Mouse (Mus musculus): Measurements from ENCODE around the gene Sema6c. TPM values are rescaled to one million over a fixed set of nuclear protein-coding genes. Genes with fewer than 3 reads are reported as not detected.
"Not testable (repeated sequence)": the region's sequence is repeated elsewhere in the genome, so short reads cannot be mapped to it uniquely, and the experiment has no call there.

Sema6c gene
- polyA plus RNA-seq, 1 experiment from 2014 or later = 0.35 TPM

- 46% methylated on average over 11 of the region's 11 CpGs for WGBS (ENCODE audit: insufficient replicate concordance)
- Histone ChIP-seq H3K9me3 (replicated peaks) (no peaks in the 10 kb centered on the region), H3K4me1 (replicated peaks) (peaks cover 30% of the 10 kb centered on the region), H3K27ac (peak overlapping the region; percentile 83), H3K4me2 (peak overlapping the region; percentile 89), H3K36me3 (peaks cover 23% of the 10 kb centered on the region), H3K27me3 (no peaks in the 10 kb centered on the region), H3K4me3 (replicated peaks) (peak overlapping the region; percentile 81), H3K9ac (peak overlapping the region; percentile 85)
- ATAC-seq (ENCODE audit: low read depth) (peak; percentile 2; the same call in 1 of the 2 replicates), DNase-seq (no peak)
Measured at GRCm38 (mm10) chr3:95133176-95133575, 27.1 kb upstream of the Sema6c start.

DNA sequence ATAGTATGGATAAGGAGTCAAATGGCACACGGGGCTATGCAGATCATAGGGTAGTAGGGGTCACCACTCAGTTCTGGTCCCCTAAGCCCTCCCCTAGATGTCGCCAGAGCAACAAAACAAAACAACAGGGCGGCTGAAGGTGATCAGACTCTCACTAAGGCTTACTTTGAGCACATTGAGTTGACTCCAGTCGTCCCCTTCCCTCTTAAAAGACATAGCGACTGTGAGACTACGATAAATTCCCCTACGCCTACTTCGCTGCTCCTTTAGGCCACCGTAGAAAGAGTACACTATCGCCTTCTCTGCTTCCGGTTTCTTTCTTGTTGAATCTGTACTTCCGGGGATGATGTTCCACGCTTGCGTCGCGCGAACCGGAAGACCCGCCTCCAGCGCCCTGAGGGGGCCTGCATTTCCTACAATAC is 26.6 kb upstream of the Sema6c start, which contains the start of the genes Scnm1 and Lysmd1:
Gene Scnm1 (minus strand): TSS at position 332 of the 422 bp plus-strand sequence.
Gene Lysmd1 (plus strand): TSS at position 409 of the 422 bp plus-strand sequence.
- no peaks in the 10 kb centered on the region for H3K9me3 ChIP-seq (replicated peaks)
- DNase-seq (peak; percentile 90), ATAC-seq (ENCODE audit: low read depth) (peak; percentile 92)
- peak within 1 kb of the TSS; percentile 89 for H3K4me2 ChIP-seq
- H3K4me1 ChIP-seq (replicated peaks) = peaks cover 30% of the 10 kb centered on the region
- H3K36me3 ChIP-seq = peaks cover 24% of the 10 kb centered on the region
- no peaks in the 10 kb centered on the region for H3K27me3 ChIP-seq
- peak within 1 kb of the TSS; percentile 83 for H3K27ac ChIP-seq
- WGBS (ENCODE audit: insufficient replicate concordance) = under 1% methylated on average over 20 of the region's 20 CpGs
- H3K9ac ChIP-seq = peak within 1 kb of the TSS; percentile 85
- H3K4me3 ChIP-seq (replicated peaks) = peak within 1 kb of the TSS; percentile 81

DNA sequence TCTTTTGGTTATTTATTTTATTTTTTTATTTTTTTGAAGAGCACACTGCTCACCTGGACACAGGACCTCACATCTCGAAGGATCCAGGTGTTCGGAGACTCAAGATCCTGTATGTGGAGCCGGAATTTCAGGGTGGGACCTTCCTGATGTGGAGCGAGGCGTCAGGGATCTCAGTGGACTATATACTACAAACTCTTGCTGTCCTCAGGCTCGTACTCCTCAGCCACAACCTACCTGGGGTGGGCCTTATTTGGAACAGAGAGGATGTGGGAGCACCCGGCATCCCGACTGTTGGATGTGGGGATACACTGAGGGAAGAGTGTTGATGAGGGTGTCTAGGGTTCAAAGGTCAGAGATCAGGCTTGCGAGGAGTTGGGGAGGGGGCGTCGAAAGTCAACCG is 26.1 kb upstream of the Sema6c start:
- no CpG with 5 or more reads among the region's 12 CpGs for WGBS (ENCODE audit: insufficient replicate concordance)

GRCm38 (mm10) chr3:95135023-95135422 is 25.2 kb upstream of the Sema6c start:
- H3K4me1 ChIP-seq (replicated peaks) = peaks cover 36% of the 10 kb centered on the region
- H3K4me2 ChIP-seq = peak overlapping the region; percentile 78
- H3K9me3 ChIP-seq (replicated peaks) = no peaks in the 10 kb centered on the region
- peak overlapping the region; percentile 61 for H3K27ac ChIP-seq
- H3K4me3 ChIP-seq (replicated peaks) = peak overlapping the region; percentile 61
- peaks cover 16% of the 10 kb centered on the region for H3K36me3 ChIP-seq
- ATAC-seq (ENCODE audit: low read depth) (peak; percentile 37), DNase-seq (peak; percentile 58)
- peak overlapping the region; percentile 67 for H3K9ac ChIP-seq
- H3K27me3 ChIP-seq = no peaks in the 10 kb centered on the region
- 5% methylated on average over 6 of the region's 6 CpGs for WGBS (ENCODE audit: insufficient replicate concordance)

More for the DNA sequence above, 26.1 kb upstream of the Sema6c start:
- H3K27ac ChIP-seq; DNase-seq; H3K4me2 ChIP-seq; H3K27me3 ChIP-seq; H3K9ac ChIP-seq; H3K9me3 ChIP-seq (replicated peaks): not testable (repeated sequence)
- Histone ChIP-seq H3K4me3 (replicated peaks) (peak overlapping the region; percentile 81; the same call in 1 of the 2 replicates), H3K4me1 (replicated peaks) (peaks cover 30% of the 10 kb centered on the region), H3K36me3 (peaks cover 20% of the 10 kb centered on the region)
- peak; percentile 62 for ATAC-seq (ENCODE audit: low read depth)

GRCm38 (mm10) chr3:95135433-95136052 is 24.7 kb upstream of the Sema6c start:
- peak overlapping the region; percentile 78 for H3K4me2 ChIP-seq
- peak overlapping the region; percentile 61 for H3K4me3 ChIP-seq (replicated peaks)
- H3K9ac ChIP-seq = peak overlapping the region; percentile 67
- no peaks in the 10 kb centered on the region for H3K9me3 ChIP-seq (replicated peaks)
- 33% methylated on average over 7 of the region's 7 CpGs for WGBS (ENCODE audit: insufficient replicate concordance)
- H3K4me1 ChIP-seq (replicated peaks) = peaks cover 41% of the 10 kb centered on the region
- H3K27me3 ChIP-seq = no peaks in the 10 kb centered on the region
- H3K27ac ChIP-seq = peak overlapping the region; percentile 61
- DNase-seq (no peak), ATAC-seq (ENCODE audit: low read depth) (no peak)
- H3K36me3 ChIP-seq = peaks cover 20% of the 10 kb centered on the region

GRCm38 (mm10) chr3:95136336-95136735 is 23.9 kb upstream of the Sema6c start:
- H3K4me1 ChIP-seq (replicated peaks) = peaks cover 43% of the 10 kb centered on the region
- H3K4me2 ChIP-seq = peak overlapping the region; percentile 78
- ATAC-seq (ENCODE audit: low read depth) = no peak
- H3K9me3 ChIP-seq (replicated peaks) = no peaks in the 10 kb centered on the region
- H3K36me3 ChIP-seq = peaks cover 23% of the 10 kb centered on the region
- H3K27ac ChIP-seq = peak overlapping the region; percentile 61
- H3K4me3 ChIP-seq (replicated peaks) = no peak overlapping the region
- H3K9ac ChIP-seq = no peak overlapping the region
- 54% methylated on average over 3 of the region's 3 CpGs for WGBS (ENCODE audit: insufficient replicate concordance)
- no peak for DNase-seq
- no peaks in the 10 kb centered on the region for H3K27me3 ChIP-seq

DNA sequence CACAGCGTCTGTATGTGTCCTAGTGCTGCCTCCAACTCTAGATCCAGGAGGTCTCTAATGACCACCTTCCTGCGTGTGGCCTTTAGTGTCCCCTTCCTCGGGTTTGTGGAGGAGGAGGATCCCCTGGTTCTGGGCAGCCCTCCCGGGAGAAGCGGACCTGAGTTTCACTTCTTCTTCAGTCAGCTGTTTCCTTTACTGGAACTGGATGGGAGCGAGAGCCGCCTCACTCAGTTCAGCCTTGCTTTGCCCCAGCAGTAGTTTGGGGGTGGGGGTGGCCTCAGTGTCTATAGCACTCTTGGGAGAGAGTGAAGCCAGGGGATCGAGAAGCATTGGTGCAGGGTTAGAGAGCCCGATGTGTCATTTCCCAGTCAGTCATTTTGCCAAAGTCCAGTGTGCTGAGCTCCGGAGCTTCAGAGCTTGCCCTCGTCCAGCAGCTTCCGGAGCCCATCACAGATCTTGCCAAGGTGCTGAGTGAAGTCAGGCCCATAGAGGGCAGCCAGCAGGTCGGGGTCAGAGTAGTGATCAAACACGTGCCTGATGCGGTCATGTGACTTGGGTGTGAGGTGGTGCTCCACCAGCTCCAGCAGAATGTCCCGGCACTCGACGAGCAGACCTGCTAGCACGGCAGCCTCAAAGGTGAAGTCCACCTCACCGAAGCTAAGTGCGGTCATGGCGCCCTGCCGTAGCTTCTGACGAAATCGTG is 20.5 kb upstream of the Sema6c start:
- DNase-seq = no peak
- H3K27ac ChIP-seq = no peak overlapping the region; the same call in 1 of the 2 replicates
- H3K4me2 ChIP-seq = peak overlapping the region; percentile 34

DNA sequence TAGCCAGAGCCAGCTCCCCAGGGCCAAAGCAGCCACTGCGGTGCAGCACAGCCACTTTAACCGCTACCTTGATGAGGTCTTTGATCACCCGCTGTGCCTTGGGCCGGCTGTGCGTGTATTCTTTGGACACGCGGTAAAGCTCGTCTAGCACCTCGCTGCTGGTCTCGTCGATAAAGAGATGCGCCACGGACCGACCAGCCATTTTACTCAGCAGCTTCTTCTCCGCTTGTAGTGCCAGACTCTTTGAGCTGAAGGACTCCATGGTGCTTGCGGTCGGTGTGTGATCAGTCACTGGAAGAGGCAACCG is 20.0 kb upstream of the Sema6c start:
- DNase-seq = no peak
- Histone ChIP-seq H3K4me2 (peak overlapping the region; percentile 34; the same call in 1 of the 2 replicates), H3K4me3 (replicated peaks) (no peak overlapping the region), H3K36me3 (peaks cover 17% of the 10 kb centered on the region), H3K27ac (peak overlapping the region; percentile 18; the same call in 1 of the 2 replicates), H3K9ac (no peak overlapping the region), H3K9me3 (replicated peaks) (no peaks in the 10 kb centered on the region), H3K4me1 (replicated peaks) (peaks cover 41% of the 10 kb centered on the region), H3K27me3 (no peaks in the 10 kb centered on the region)
- no peak for ATAC-seq (ENCODE audit: low read depth)
- 65% methylated on average over 18 of the region's 18 CpGs for WGBS (ENCODE audit: insufficient replicate concordance)

More for the DNA sequence above, 20.5 kb upstream of the Sema6c start:
- 0 out of 2 replicates have a peak, but pooled peaks have one; percentile 19 for ATAC-seq (ENCODE audit: low read depth)
- WGBS (ENCODE audit: insufficient replicate concordance) = 58% methylated on average over 25 of the region's 25 CpGs
- Histone ChIP-seq H3K9ac (no peak overlapping the region), H3K4me3 (replicated peaks) (no peak overlapping the region), H3K27me3 (no peaks in the 10 kb centered on the region), H3K9me3 (replicated peaks) (no peaks in the 10 kb centered on the region), H3K36me3 (peaks cover 17% of the 10 kb centered on the region), H3K4me1 (replicated peaks) (peaks cover 46% of the 10 kb centered on the region)

GRCm38 (mm10) chr3:95140795-95141194 is 19.5 kb upstream of the Sema6c start:
- 87% methylated on average over 6 of the region's 6 CpGs for WGBS (ENCODE audit: insufficient replicate concordance)
- H3K4me1 ChIP-seq (replicated peaks) = peaks cover 35% of the 10 kb centered on the region
- no peak for DNase-seq
- H3K27me3 ChIP-seq = no peaks in the 10 kb centered on the region
- peak overlapping the region; percentile 34; the same call in 1 of the 2 replicates for H3K4me2 ChIP-seq
- ATAC-seq (ENCODE audit: low read depth) = no peak
- no peaks in the 10 kb centered on the region for H3K9me3 ChIP-seq (replicated peaks)
- H3K9ac ChIP-seq = no peak overlapping the region
- H3K36me3 ChIP-seq = peaks cover 17% of the 10 kb centered on the region
- H3K27ac ChIP-seq = peak overlapping the region; percentile 40
- H3K4me3 ChIP-seq (replicated peaks) = 0 out of 2 replicates have a peak overlapping the region, but pooled peaks have one; percentile 27

- Histone ChIP-seq H3K9me3 (replicated peaks) (no peaks in the 10 kb centered on the region), H3K4me1 (replicated peaks) (peaks cover 29% of the 10 kb centered on the region), H3K9ac (no peak overlapping the region), H3K4me3 (replicated peaks) (peak overlapping the region; percentile 27), H3K36me3 (peaks cover 17% of the 10 kb centered on the region), H3K27me3 (no peaks in the 10 kb centered on the region), H3K4me2 (peak overlapping the region; percentile 47), H3K27ac (peak overlapping the region; percentile 40)
- no peak; the same call in 1 of the 2 replicates for ATAC-seq (ENCODE audit: low read depth)
- WGBS (ENCODE audit: insufficient replicate concordance) = 42% methylated on average over 9 of the region's 9 CpGs
- DNase-seq = no peak
Measured at GRCm38 (mm10) chr3:95141474-95141873, 18.8 kb upstream of the Sema6c start.

- Histone ChIP-seq H3K27me3 (no peaks in the 10 kb centered on the region), H3K4me1 (replicated peaks) (peaks cover 24% of the 10 kb centered on the region), H3K4me3 (replicated peaks) (peak within 1 kb of the TSS; percentile 27), H3K36me3 (peaks cover 17% of the 10 kb centered on the region), H3K9ac (peak within 1 kb of the TSS; percentile 26; the same call in 1 of the 2 replicates), H3K27ac (peak within 1 kb of the TSS; percentile 40), H3K9me3 (replicated peaks) (no peaks in the 10 kb centered on the region), H3K4me2 (peak within 1 kb of the TSS; percentile 47)
- peak; percentile 74 for ATAC-seq (ENCODE audit: low read depth)
- peak; percentile 22 for DNase-seq
- WGBS (ENCODE audit: insufficient replicate concordance) = 47% methylated on average over 10 of the region's 10 CpGs
Measured at GRCm38 (mm10) chr3:95141952-95142616, 18.2 kb upstream of the Sema6c start, which contains the start of gene Tnfaip8l2. Gene Tnfaip8l2 (minus strand): TSS chr3:95142360.
